Mouse (Mus musculus): ENCODE data around the gene Aox2. TPM values are rescaled to one million over a fixed set of nuclear protein-coding genes. Genes with fewer than 3 reads are reported as not detected.

Aox2 gene
- polyA plus RNA-seq, 1 experiment = not detected

GRCm38 (mm10) chr1:58309853-58310252 is 31.7 kb downstream of the Aox2 start:
- H3K9ac ChIP-seq (ENCODE audit: low read depth, poor library complexity, severe bottlenecking) = no peak overlapping the region
- no peaks in the 10 kb centered on the region for H3K27me3 ChIP-seq (ENCODE audit: control insufficient read depth, insufficient read depth, low read length, poor library complexity, severe bottlenecking)
- TF ChIP-seq CTCF (IDR thresholded peaks at IDR 0.05; ENCODE audit: low read depth, low read length) (no peak), EP300 (IDR thresholded peaks at IDR 0.05; ENCODE audit: insufficient read depth, low read depth, low read length) (no peak), POLR2A (IDR thresholded peaks at IDR 0.05; ENCODE audit: insufficient read depth, low read length) (no peak)
- no peaks in the 10 kb centered on the region for H3K9me3 ChIP-seq (replicated peaks; ENCODE audit: control insufficient read depth, insufficient read depth, low read length, poor library complexity, severe bottlenecking)
- no peak overlapping the region for H3K4me3 ChIP-seq (ENCODE audit: low read depth, low read length)
- no peaks in the 10 kb centered on the region for H3K36me3 ChIP-seq (ENCODE audit: control insufficient read depth, insufficient read depth, low read length, poor library complexity, severe bottlenecking)
- no peaks in the 10 kb centered on the region for H3K4me1 ChIP-seq (ENCODE audit: control insufficient read depth, insufficient read depth, low read length)
- no peak overlapping the region for H3K27ac ChIP-seq (ENCODE audit: insufficient read depth, low read length)

DNA sequence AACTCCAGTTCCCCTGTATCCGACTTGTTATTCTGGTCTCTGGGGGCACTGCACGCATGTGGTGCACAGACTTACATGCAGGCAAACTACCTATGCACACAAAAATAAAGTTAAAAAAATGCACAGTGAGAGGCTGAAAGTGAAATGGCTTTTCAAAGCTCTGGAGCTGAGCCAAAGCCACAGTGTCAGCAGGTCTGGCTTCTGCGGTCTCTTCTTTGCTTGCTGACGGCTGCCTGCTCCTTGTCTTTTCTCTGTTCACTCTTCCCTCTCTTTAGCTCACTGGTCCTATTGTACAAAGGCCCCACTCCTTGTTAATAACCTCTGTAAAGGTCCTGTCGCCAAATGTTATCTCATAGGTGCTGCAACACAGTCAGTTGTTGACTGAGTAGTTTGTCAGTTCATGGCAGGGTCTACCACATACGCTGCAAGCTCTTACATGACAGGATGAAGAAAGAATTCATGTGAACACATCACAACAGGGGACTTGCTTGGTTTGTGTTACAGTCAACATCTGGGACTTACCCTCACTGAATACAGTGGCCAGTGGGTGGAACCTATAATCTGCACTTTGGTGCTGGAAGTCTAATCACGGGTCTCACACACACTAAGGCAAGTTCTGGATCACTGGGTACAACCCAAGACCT is 33.2 kb downstream of the Aox2 start:
- no peak for TF ChIP-seq EP300 (IDR thresholded peaks at IDR 0.05; ENCODE audit: insufficient read depth, low read depth, low read length)
- no peak for TF ChIP-seq CTCF (IDR thresholded peaks at IDR 0.05; ENCODE audit: low read depth, low read length)
- TF ChIP-seq POLR2A (IDR thresholded peaks at IDR 0.05; ENCODE audit: insufficient read depth, low read length) = no peak
- Histone ChIP-seq H3K4me1 (ENCODE audit: control insufficient read depth, insufficient read depth, low read length) (no peaks in the 10 kb centered on the region), H3K9ac (ENCODE audit: low read depth, poor library complexity, severe bottlenecking) (no peak overlapping the region), H3K9me3 (replicated peaks; ENCODE audit: control insufficient read depth, insufficient read depth, low read length, poor library complexity, severe bottlenecking) (no peaks in the 10 kb centered on the region), H3K4me3 (ENCODE audit: low read depth, low read length) (no peak overlapping the region), H3K27me3 (ENCODE audit: control insufficient read depth, insufficient read depth, low read length, poor library complexity, severe bottlenecking) (no peaks in the 10 kb centered on the region), H3K27ac (ENCODE audit: insufficient read depth, low read length) (no peak overlapping the region), H3K36me3 (ENCODE audit: control insufficient read depth, insufficient read depth, low read length, poor library complexity, severe bottlenecking) (no peaks in the 10 kb centered on the region)

GRCm38 (mm10) chr1:58313173-58313572 is 35.0 kb downstream of the Aox2 start:
- H3K9ac ChIP-seq (ENCODE audit: low read depth, poor library complexity, severe bottlenecking) = no peak overlapping the region
- H3K36me3 ChIP-seq (ENCODE audit: control insufficient read depth, insufficient read depth, low read length, poor library complexity, severe bottlenecking) = no peaks in the 10 kb centered on the region
- no peak overlapping the region for H3K4me3 ChIP-seq (ENCODE audit: low read depth, low read length)
- TF ChIP-seq CTCF (IDR thresholded peaks at IDR 0.05; ENCODE audit: low read depth, low read length) (no peak), EP300 (IDR thresholded peaks at IDR 0.05; ENCODE audit: insufficient read depth, low read depth, low read length) (no peak), POLR2A (IDR thresholded peaks at IDR 0.05; ENCODE audit: insufficient read depth, low read length) (no peak)
- no peak overlapping the region for H3K27ac ChIP-seq (ENCODE audit: insufficient read depth, low read length)
- no peaks in the 10 kb centered on the region for H3K27me3 ChIP-seq (ENCODE audit: control insufficient read depth, insufficient read depth, low read length, poor library complexity, severe bottlenecking)
- no peaks in the 10 kb centered on the region for H3K4me1 ChIP-seq (ENCODE audit: control insufficient read depth, insufficient read depth, low read length)
- H3K9me3 ChIP-seq (replicated peaks; ENCODE audit: control insufficient read depth, insufficient read depth, low read length, poor library complexity, severe bottlenecking) = no peaks in the 10 kb centered on the region

GRCm38 (mm10) chr1:58315532-58315931 is 37.4 kb downstream of the Aox2 start:
- TF ChIP-seq CTCF (IDR thresholded peaks at IDR 0.05; ENCODE audit: low read depth, low read length) = no peak
- no peak for TF ChIP-seq POLR2A (IDR thresholded peaks at IDR 0.05; ENCODE audit: insufficient read depth, low read length)
- TF ChIP-seq EP300 (IDR thresholded peaks at IDR 0.05; ENCODE audit: insufficient read depth, low read depth, low read length) = no peak
- H3K27ac ChIP-seq (ENCODE audit: insufficient read depth, low read length) = no peak overlapping the region
- no peak overlapping the region for H3K9ac ChIP-seq (ENCODE audit: low read depth, poor library complexity, severe bottlenecking)
- no peaks in the 10 kb centered on the region for H3K36me3 ChIP-seq (ENCODE audit: control insufficient read depth, insufficient read depth, low read length, poor library complexity, severe bottlenecking)
- H3K27me3 ChIP-seq (ENCODE audit: control insufficient read depth, insufficient read depth, low read length, poor library complexity, severe bottlenecking) = no peaks in the 10 kb centered on the region
- H3K4me3 ChIP-seq (ENCODE audit: low read depth, low read length) = no peak overlapping the region
- no peaks in the 10 kb centered on the region for H3K9me3 ChIP-seq (replicated peaks; ENCODE audit: control insufficient read depth, insufficient read depth, low read length, poor library complexity, severe bottlenecking)
- no peaks in the 10 kb centered on the region for H3K4me1 ChIP-seq (ENCODE audit: control insufficient read depth, insufficient read depth, low read length)

GRCm38 (mm10) chr1:58333222-58333621 is 55.1 kb downstream of the Aox2 start:
- Histone ChIP-seq H3K36me3 (ENCODE audit: control insufficient read depth, insufficient read depth, low read length, poor library complexity, severe bottlenecking) (no peaks in the 10 kb centered on the region), H3K9me3 (replicated peaks; ENCODE audit: control insufficient read depth, insufficient read depth, low read length, poor library complexity, severe bottlenecking) (peaks cover 13% of the 10 kb centered on the region), H3K27ac (ENCODE audit: insufficient read depth, low read length) (no peak overlapping the region), H3K27me3 (ENCODE audit: control insufficient read depth, insufficient read depth, low read length, poor library complexity, severe bottlenecking) (no peaks in the 10 kb centered on the region), H3K4me1 (ENCODE audit: control insufficient read depth, insufficient read depth, low read length) (peaks cover 2% of the 10 kb centered on the region), H3K4me3 (ENCODE audit: low read depth, low read length) (no peak overlapping the region), H3K9ac (ENCODE audit: low read depth, poor library complexity, severe bottlenecking) (no peak overlapping the region)
- TF ChIP-seq EP300 (IDR thresholded peaks at IDR 0.05; ENCODE audit: insufficient read depth, low read depth, low read length) = no peak
- no peak for TF ChIP-seq POLR2A (IDR thresholded peaks at IDR 0.05; ENCODE audit: insufficient read depth, low read length)
- no peak for TF ChIP-seq CTCF (IDR thresholded peaks at IDR 0.05; ENCODE audit: low read depth, low read length)

DNA sequence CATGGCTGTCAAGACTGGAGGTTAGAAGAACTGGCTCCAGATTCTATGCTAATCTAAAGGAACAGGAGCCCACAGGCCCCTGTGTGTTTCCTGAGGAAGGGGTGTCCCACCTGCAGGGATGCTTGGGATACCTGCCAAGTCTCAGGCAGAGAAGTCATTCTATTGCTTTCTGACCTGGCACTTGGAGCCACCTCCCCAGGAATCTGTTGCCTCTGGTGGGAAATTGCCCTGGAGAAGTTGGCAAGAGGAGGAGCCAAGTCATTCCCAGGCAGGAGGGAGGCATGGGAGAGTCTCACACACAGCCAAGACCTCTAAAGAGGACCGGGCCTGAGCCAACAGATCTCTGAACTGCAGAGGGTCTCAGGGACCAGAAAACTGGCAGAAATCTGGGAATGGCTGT is 61.8 kb downstream of the Aox2 start:
- no peaks in the 10 kb centered on the region for H3K27me3 ChIP-seq (ENCODE audit: control insufficient read depth, insufficient read depth, low read length, poor library complexity, severe bottlenecking)
- TF ChIP-seq CTCF (IDR thresholded peaks at IDR 0.05; ENCODE audit: low read depth, low read length) (no peak), POLR2A (IDR thresholded peaks at IDR 0.05; ENCODE audit: insufficient read depth, low read length) (no peak), EP300 (IDR thresholded peaks at IDR 0.05; ENCODE audit: insufficient read depth, low read depth, low read length) (no peak)

More for the DNA sequence above, 61.8 kb downstream of the Aox2 start:
- Histone ChIP-seq H3K36me3 (ENCODE audit: control insufficient read depth, insufficient read depth, low read length, poor library complexity, severe bottlenecking) (no peaks in the 10 kb centered on the region), H3K9ac (ENCODE audit: low read depth, poor library complexity, severe bottlenecking) (no peak overlapping the region), H3K4me1 (ENCODE audit: control insufficient read depth, insufficient read depth, low read length) (no peaks in the 10 kb centered on the region), H3K4me3 (ENCODE audit: low read depth, low read length) (no peak overlapping the region), H3K9me3 (replicated peaks; ENCODE audit: control insufficient read depth, insufficient read depth, low read length, poor library complexity, severe bottlenecking) (no peaks in the 10 kb centered on the region), H3K27ac (ENCODE audit: insufficient read depth, low read length) (no peak overlapping the region)
